Mouse (Mus musculus) adrenal gland, postnatal 0 days (tissue): ENCODE measurements around the gene Cd22. TPM values are rescaled to one million over a fixed set of nuclear protein-coding genes. Genes with fewer than 3 reads are reported as not detected.

Source experiments
- polyA plus RNA-seq: library from polyadenylated mRNA; unstranded; fragments of >200 nt; fragmentation: Nextera tagmentation; extraction: Ambion mirVana; gene quantifications from 2 replicates; pipeline ENCODE4 v1.2.1, GENCODE M21; 2015

The Cd22 gene
- 0.36 and 0.40 TPM in 2 replicates for polyA plus RNA-seq

DNA sequence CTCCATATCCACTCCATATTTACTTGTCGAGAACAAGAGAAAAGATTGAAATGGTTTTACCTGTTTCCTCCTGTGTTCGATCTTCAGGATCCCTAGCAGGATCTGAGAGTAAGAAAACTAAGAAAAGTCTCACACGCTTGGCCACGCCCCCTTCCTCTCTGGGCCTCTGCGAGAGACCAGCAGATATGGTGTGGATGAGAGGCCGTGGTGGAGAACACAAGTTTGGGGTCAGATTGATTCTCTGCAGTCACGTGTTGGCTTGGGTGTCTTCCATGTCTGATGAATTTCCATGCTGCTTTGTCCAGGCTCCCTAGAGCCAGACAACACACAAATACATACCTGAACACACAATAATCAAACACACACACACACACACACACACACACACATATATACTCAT lies at the start of gene Cd22:
Gene Cd22, minus strand, starts transcription at position 167 of the 400 bp plus-strand sequence.

DNA sequence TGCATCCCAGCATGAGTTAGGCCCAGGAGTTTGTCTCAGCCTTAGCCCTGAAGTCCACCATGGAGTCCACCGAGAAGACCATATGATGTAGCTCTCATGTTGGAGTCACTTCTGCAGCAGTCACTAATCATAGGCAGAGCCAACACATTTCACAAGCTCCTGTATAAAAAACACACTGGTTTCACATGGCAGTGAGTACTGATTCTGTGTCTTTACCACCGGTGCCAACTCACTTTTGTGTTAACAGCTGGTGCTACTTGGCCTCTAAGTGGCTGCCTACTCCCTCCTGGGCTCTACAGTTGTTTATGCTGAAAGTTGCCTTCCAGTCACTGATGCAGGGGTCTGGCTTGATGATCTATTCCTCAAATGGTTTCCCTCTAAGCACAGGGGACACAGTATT lies 44.4 kb upstream of the Cd22 start, which contains the start of gene Hamp2:
Gene Hamp2, minus strand, starts transcription at position 101 of the 400 bp plus-strand sequence.

DNA sequence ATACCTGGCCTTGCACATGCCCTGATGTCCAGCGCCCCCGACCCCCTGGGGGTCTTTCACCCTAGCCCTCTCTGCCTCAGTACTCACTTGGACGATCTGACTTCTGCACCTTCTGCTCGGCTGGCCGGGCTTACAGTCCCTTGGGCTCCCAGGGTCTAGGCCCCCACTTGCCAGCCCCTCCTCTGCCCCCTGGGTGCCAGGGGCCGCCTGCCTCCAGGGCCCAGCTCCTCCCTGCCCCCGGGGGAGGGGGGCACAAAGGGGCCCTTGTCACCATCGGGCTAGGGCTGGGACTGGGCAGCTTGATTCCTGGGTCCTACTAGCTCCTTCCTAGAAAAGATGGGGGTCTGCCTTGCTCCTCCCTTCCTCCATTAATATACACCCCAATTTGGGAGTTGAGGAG lies 34.6 kb upstream of the Cd22 start, which contains the start of gene Mag:
Gene Mag, minus strand, starts transcription at position 142 of the 400 bp plus-strand sequence.

DNA sequence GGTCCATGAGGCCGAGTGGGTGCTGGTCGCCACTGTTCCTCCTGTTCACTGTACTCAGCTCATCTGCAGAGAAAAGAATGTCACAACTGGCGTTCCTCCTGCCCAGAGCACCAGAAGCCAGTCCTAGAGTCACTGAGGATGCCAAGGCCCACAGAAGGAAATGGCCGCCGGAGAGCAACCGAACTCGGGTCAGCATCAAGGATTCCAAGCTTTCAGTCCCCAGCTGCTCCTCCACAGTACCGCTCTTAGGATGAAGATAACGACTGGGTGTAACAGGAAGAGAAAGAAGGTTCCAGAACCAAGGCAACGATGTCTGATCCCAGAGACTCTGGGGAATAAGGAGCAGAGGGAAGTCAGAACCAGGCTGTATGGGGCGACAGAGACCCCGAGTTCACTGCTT lies 18.7 kb downstream of the Cd22 start, which contains the start of gene Ffar1:
Gene Ffar1, minus strand, starts transcription at position 101 of the 400 bp plus-strand sequence.

DNA sequence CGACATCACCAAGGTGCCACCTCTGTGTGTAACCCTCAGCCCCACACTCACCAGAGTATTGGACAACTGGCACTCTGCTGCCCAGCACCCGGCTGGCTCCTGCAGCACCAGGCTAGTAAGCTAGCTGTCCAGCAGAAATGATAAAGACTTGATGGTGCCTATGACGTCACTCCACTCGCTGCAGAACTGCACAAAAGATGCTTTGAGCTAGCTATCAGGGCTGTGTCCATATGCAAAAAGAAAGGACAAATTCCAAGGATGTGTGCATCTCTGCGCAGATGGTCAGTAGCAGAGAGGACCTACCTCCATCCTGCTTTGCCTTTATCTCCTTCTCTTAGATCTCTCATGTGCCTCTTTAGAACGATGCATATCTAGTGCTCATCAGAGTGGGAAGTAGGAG lies 24.1 kb downstream of the Cd22 start, which contains the start of gene Ffar3:
Gene Ffar3, minus strand, starts transcription at position 101 of the 400 bp plus-strand sequence.

DNA sequence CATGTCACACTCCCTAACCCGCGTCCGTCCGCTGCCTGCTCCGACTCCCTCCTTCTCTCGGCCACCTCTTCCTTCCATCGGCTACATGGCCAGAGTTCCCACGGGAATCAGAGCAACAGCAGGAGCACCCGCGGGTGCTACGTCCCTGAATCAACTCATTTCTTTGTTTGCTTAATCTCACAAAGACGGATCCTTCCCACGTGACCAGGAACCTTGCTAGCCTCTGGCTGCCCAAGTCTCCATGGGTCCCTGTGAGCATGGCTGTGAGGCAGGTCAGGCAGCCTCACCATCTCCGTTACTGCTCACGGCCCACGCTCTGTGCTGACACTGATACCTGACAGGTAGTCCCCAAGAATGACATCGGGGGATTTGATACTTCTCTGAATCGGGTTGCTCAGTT lies 56.5 kb downstream of the Cd22 start, which contains the start of gene Ffar2:
Gene Ffar2, minus strand, starts transcription at position 101 of the 400 bp plus-strand sequence.

Other genes starting within 250 kb of the Cd22 start
- gene Etv2, start 244.5 kb downstream of the Cd22 start, polyA plus RNA-seq: not detected in 2 replicates
- 83.9 and 102 TPM in 2 replicates for gene Rbm42, start 230.0 kb downstream of the Cd22 start, polyA plus RNA-seq
- 14.3 and 19.0 TPM in 2 replicates for gene Haus5, start 215.3 kb downstream of the Cd22 start, polyA plus RNA-seq
- not detected in 2 replicates for gene Pmis2, start 208.7 kb downstream of the Cd22 start, polyA plus RNA-seq
- gene 2200002J24Rik, start 181.4 kb downstream of the Cd22 start, polyA plus RNA-seq: 10.8 and 14.4 TPM in 2 replicates
- 2.5 and 2.7 TPM in 2 replicates for gene Atp4a, start 168.1 kb downstream of the Cd22 start, polyA plus RNA-seq
- gene Tmem147, start 150.8 kb downstream of the Cd22 start, polyA plus RNA-seq: 231 and 307 TPM in 2 replicates
- gene Gapdhs, start 136.7 kb downstream of the Cd22 start, polyA plus RNA-seq: 0.11 and 0.35 TPM in 2 replicates
- 16.2 and 29.7 TPM in 2 replicates for gene Sbsn, start 128.9 kb downstream of the Cd22 start, polyA plus RNA-seq
- 49.0 and 57.0 TPM in 2 replicates for gene Dmkn, start 116.6 kb downstream of the Cd22 start, polyA plus RNA-seq
- 32.6 and 84.5 TPM in 2 replicates for gene Krtdap, start 92.4 kb downstream of the Cd22 start, polyA plus RNA-seq
- gene Ffar2, start 56.6 kb downstream of the Cd22 start, polyA plus RNA-seq: 0.25 and 0.35 TPM in 2 replicates
- 2.1 and 5.5 TPM in 2 replicates for gene Ffar3, start 24.2 kb downstream of the Cd22 start, polyA plus RNA-seq
- not detected in 2 replicates for gene Ffar1, start 18.8 kb downstream of the Cd22 start, polyA plus RNA-seq
- 0.27 and 0.55 TPM in 2 replicates for gene Mag, start 34.5 kb upstream of the Cd22 start, polyA plus RNA-seq
- 0.50 TPM in 1 of 2 replicates, not detected in the other for gene Hamp2, start 44.3 kb upstream of the Cd22 start, polyA plus RNA-seq
- gene Hamp, start 63.7 kb upstream of the Cd22 start, polyA plus RNA-seq: 2.9 and 4.7 TPM in 2 replicates
- gene Usf2, start 76.5 kb upstream of the Cd22 start, polyA plus RNA-seq: 17.0 and 22.5 TPM in 2 replicates
- gene Lsr, start 93.1 kb upstream of the Cd22 start, polyA plus RNA-seq: 6.0 and 8.3 TPM in 2 replicates
- 0.61 and 0.90 TPM in 2 replicates for gene Fam187b, start 93.4 kb upstream of the Cd22 start, polyA plus RNA-seq
- gene Fxyd5, start 162.1 kb upstream of the Cd22 start, polyA plus RNA-seq: 52.9 and 58.4 TPM in 2 replicates
- 13.9 and 77.9 TPM in 2 replicates for gene Fxyd7, start 171.1 kb upstream of the Cd22 start, polyA plus RNA-seq
- 225 and 390 TPM in 2 replicates for gene Fxyd1, start 176.9 kb upstream of the Cd22 start, polyA plus RNA-seq
- 1.5 and 2.2 TPM in 2 replicates for gene Lgi4, start 179.0 kb upstream of the Cd22 start, polyA plus RNA-seq
- gene Fxyd3, start 196.4 kb upstream of the Cd22 start, polyA plus RNA-seq: 3.7 and 9.1 TPM in 2 replicates
- gene Hpn, start 234.9 kb upstream of the Cd22 start, polyA plus RNA-seq: 6.0 and 8.0 TPM in 2 replicates
- 4.7 and 6.2 TPM in 2 replicates for gene Scn1b, start 246.7 kb upstream of the Cd22 start, polyA plus RNA-seq